Mouse (Mus musculus) myocyte (in vitro differentiated cells): ENCODE measurements around the gene Fhl2.

Experiments used
- MAX ChIP-seq: IDR thresholded peaks from one replicate; pipeline ENCODE4 v1.6.1; 2011; ENCODE audit warnings: low read depth, mild to moderate bottlenecking, control low read depth
- POLR2A ChIP-seq: IDR thresholded peaks from one replicate; pipeline ENCODE4 v1.6.1; 2011; ENCODE audit warnings: low read depth, mild to moderate bottlenecking, control low read depth, moderate library complexity; ENCODE audit not compliant: insufficient read length
- POLR2AphosphoS2 ChIP-seq: IDR thresholded peaks from one replicate; pipeline ENCODE4 v1.6.1; 2011; ENCODE audit warnings: low read depth, control low read depth; ENCODE audit not compliant: insufficient read length
- TCF12 ChIP-seq: IDR thresholded peaks from one replicate; pipeline ENCODE4 v1.6.1; 2011; ENCODE audit warnings: mild to moderate bottlenecking, control low read depth; ENCODE audit not compliant: poor library complexity, insufficient read depth, severe bottlenecking
- USF1 ChIP-seq: IDR thresholded peaks from one replicate; pipeline ENCODE4 v1.6.1; 2011; ENCODE audit warnings: low read depth, mild to moderate bottlenecking, control low read depth, moderate library complexity

DNA sequence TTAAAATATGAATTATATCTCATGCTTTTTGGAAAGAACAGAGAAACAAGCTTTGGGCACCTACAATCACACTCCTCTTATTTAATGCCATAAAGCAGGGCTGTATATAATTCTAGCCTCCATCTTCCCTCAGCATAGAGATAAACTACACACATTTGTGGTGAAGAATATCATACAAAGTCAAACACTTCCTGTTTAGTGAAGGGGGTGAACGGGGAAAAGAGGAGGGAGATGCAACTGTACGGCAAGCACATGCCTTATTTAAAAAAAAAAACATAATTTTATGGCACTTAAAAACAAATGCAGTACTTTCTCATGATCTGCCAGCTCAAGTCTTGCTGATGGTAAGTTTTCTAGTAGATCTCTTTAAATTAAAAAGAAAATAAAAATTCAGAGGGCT, 118.7 kb downstream of the Fhl2 start:
- no peak for TF ChIP-seq MAX
- TF ChIP-seq USF1 = no peak
- no peak for TF ChIP-seq POLR2A
- no peak for TF ChIP-seq TCF12
- TF ChIP-seq POLR2AphosphoS2 = no peak
